Mouse (Mus musculus): ENCODE results near the gene Serpini1. TPM values are rescaled to one million over a fixed set of nuclear protein-coding genes. Genes with fewer than 3 reads are reported as not detected.

Gene Serpini1
- 8.4 and 12.2 TPM in 2 replicates for polyA plus RNA-seq (2012; rRNA removed)

DNA sequence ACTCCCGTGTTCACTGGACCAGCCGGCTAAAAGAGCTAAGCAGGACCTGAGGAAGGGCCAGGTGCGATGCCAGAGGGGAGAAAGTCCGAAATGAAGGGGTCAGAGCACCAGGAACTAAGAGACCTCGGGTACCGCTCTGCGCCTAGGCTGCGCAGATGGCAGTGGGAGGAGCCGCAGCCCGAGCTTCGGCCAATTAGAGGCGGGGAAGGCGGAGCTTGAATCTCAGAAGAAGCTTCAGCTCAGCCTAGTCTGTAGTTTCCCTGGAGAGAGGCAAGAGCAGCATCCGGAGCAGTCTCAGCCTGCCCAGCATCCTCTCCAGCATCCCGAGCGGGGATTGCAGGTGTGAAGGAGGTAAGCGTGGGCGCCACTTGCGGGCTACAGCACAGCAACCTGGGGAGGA lies at the start of gene Serpini1:
Gene Serpini1 (plus strand): TSS at position 256 of the 400 bp plus-strand sequence.

DNA sequence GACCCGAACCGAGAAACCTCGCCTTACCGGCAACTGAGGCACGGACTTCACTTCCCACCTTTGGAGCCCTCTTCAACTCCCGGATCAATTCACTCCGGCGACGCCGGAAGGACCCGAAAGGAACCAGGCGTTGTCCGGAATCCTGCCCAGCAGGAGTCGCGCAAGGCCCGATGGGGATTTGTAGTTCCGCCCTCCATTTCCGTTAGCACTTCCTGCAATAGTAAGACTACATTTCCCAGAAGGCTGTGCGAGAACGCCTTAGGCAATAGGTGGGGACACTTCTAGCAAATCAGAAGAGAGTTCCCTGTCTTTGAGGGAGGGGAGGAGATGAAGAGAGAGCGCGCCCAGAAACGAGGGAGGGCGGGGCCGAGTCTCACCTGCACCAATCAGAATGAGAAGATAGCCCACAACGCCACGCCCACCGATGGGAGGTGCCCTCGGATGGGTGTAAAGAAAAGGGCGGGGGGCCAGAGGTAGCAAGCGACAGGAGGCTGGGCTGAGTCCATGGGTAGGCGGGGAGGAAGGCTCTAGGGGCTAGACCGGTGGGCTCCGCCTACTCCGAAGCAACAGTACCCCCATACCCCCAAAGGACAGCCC lies 554 bp upstream of the Serpini1 start, which contains the start of gene Pdcd10:
Gene Pdcd10 (minus strand): TSS at position 162 of the 597 bp plus-strand sequence.

Other genes starting within 250 kb of the Serpini1 start
- 0.06 TPM in 1 of 2 replicates, not detected in the other for gene Wdr49, start 75.4 kb upstream of the Serpini1 start, polyA plus RNA-seq (2012; rRNA removed)
- gene Pdcd10, start 691 bp upstream of the Serpini1 start, polyA plus RNA-seq (2012; rRNA removed), result 41.1 and 50.5 TPM in 2 replicates
- not detected in 2 replicates for gene Gm29133, start 190.7 kb downstream of the Serpini1 start, polyA plus RNA-seq (2012; rRNA removed)